Mouse (Mus musculus) hindbrain, embryonic 11.5 days (tissue): Measurements from ENCODE around the gene Hist3h2a. TPM values are rescaled to one million over a fixed set of nuclear protein-coding genes. Genes with fewer than 3 reads are reported as not detected.

Source experiments
- ATAC-seq: fragments of 200-750 bp; cut with Nextera tagmentation; 2 replicates; pipeline ENCODE4 v1.8.0; 2017; ENCODE audit warnings: mild to moderate bottlenecking, moderate TSS enrichment, moderate library complexity; ENCODE audit not compliant: low FRiP score
- DNase-seq: peaks from one replicate; pipeline ENCODE4 v3.0.0-alpha.2; 2015; ENCODE audit warnings: low spot score
- H3K27ac ChIP-seq: fragments of 300-500 bp; sonication (generic); 2 replicates; pipeline ENCODE4 v1.5.1; 2014; ENCODE audit warnings: mild to moderate bottlenecking, low read depth, low read length
- H3K27me3 ChIP-seq: fragments of 300-500 bp; sonication (generic); 2 replicates; pipeline ENCODE4 v1.6.1; 2014; ENCODE audit warnings: mild to moderate bottlenecking, low read length, moderate library complexity, mixed read lengths; ENCODE audit not compliant: control insufficient read depth, insufficient read depth
- H3K36me3 ChIP-seq: fragments of 300-500 bp; sonication (generic); 2 replicates; pipeline ENCODE4 v1.6.1; 2014; ENCODE audit warnings: mild to moderate bottlenecking, low read length, moderate library complexity, mixed read lengths; ENCODE audit not compliant: control insufficient read depth, insufficient read depth
- H3K4me1 ChIP-seq: fragments of 300-500 bp; sonication (generic); replicated peaks from 2 replicates; pipeline ENCODE4 v1.6.1; 2014; ENCODE audit warnings: low read length, mixed read lengths; ENCODE audit not compliant: control insufficient read depth, insufficient read depth
- H3K4me2 ChIP-seq: fragments of 300-500 bp; sonication (generic); replicated peaks from 2 replicates; pipeline ENCODE4 v1.6.1; 2014; ENCODE audit warnings: mild to moderate bottlenecking, low read depth, low read length
- H3K4me3 ChIP-seq: fragments of 300-500 bp; sonication (generic); 2 replicates; pipeline ENCODE4 v1.5.1; 2014; ENCODE audit warnings: low read depth, low read length
- H3K9ac ChIP-seq: fragments of 300-500 bp; sonication (generic); 2 replicates; pipeline ENCODE4 v1.6.1; 2014; ENCODE audit warnings: low read depth, low read length
- H3K9me3 ChIP-seq: fragments of 300-500 bp; sonication (generic); 2 replicates; pipeline ENCODE4 v1.6.1; 2016; ENCODE audit warnings: low read length; ENCODE audit not compliant: control insufficient read depth
- WGBS: fragments of 180-500 bp; shearing (Covaris S2); extraction: QIAGEN DNeasy Blood & Tissue Kit; methylation state at CpG from one replicate; pipeline ENCODE4 v1.1.7; 2014; 5-methylcytosine and 5-hydroxymethylcytosine counted together
- polyA plus RNA-seq: library from polyadenylated mRNA; unstranded; fragments of >200 nt; fragmentation: Nextera tagmentation; extraction: Ambion mirVana; gene quantifications from 2 replicates; pipeline ENCODE4 v1.2.1, GENCODE M21; 2014

Gene Hist3h2a
- polyA plus RNA-seq, 1 experiment from 2014 or later = 71.2 TPM

GRCm38 (mm10) chr11:58969659-58970058, 15.2 kb downstream of the Hist3h2a start:
- no peaks in the 10 kb centered on the region for H3K27me3 ChIP-seq
- no peak overlapping the region for H3K4me2 ChIP-seq
- H3K36me3 ChIP-seq = no peaks in the 10 kb centered on the region
- no peak overlapping the region for H3K4me3 ChIP-seq
- DNase-seq = no peak
- H3K27ac ChIP-seq = no peak overlapping the region
- no peaks in the 10 kb centered on the region for H3K4me1 ChIP-seq
- H3K9ac ChIP-seq = no peak overlapping the region
- H3K9me3 ChIP-seq = no peaks in the 10 kb centered on the region
- WGBS = 79% methylated on average over 6 of the region's 6 CpGs
- ATAC-seq = no peak

GRCm38 (mm10) chr11:58970831-58971530, 16.5 kb downstream of the Hist3h2a start:
- no peak for ATAC-seq
- 88% methylated on average over 21 of the region's 21 CpGs for WGBS

GRCm38 (mm10) chr11:58971796-58972195, 17.3 kb downstream of the Hist3h2a start:
- no peak overlapping the region for H3K27ac ChIP-seq
- H3K27me3 ChIP-seq = no peaks in the 10 kb centered on the region
- DNase-seq = no peak
- H3K4me2 ChIP-seq = no peak overlapping the region
- no peaks in the 10 kb centered on the region for H3K9me3 ChIP-seq
- H3K36me3 ChIP-seq = no peaks in the 10 kb centered on the region
- no peak for ATAC-seq
- no peak overlapping the region for H3K9ac ChIP-seq
- H3K4me3 ChIP-seq = no peak overlapping the region
- no peaks in the 10 kb centered on the region for H3K4me1 ChIP-seq
- 97% methylated on average over 3 of the region's 3 CpGs for WGBS

More at GRCm38 (mm10) chr11:58970831-58971530, 16.5 kb downstream of the Hist3h2a start:
- no peak overlapping the region for H3K4me2 ChIP-seq
- H3K4me1 ChIP-seq = no peaks in the 10 kb centered on the region
- no peak for DNase-seq
- no peak overlapping the region for H3K27ac ChIP-seq
- H3K36me3 ChIP-seq = no peaks in the 10 kb centered on the region
- no peaks in the 10 kb centered on the region for H3K27me3 ChIP-seq
- H3K4me3 ChIP-seq = no peak overlapping the region
- no peaks in the 10 kb centered on the region for H3K9me3 ChIP-seq
- no peak overlapping the region for H3K9ac ChIP-seq

GRCm38 (mm10) chr11:58974414-58974813, 19.9 kb downstream of the Hist3h2a start:
- Histone ChIP-seq H3K9me3 (no peaks in the 10 kb centered on the region), H3K4me3 (no peak overlapping the region), H3K9ac (no peak overlapping the region), H3K27me3 (no peaks in the 10 kb centered on the region), H3K36me3 (no peaks in the 10 kb centered on the region), H3K27ac (no peak overlapping the region), H3K4me2 (no peak overlapping the region), H3K4me1 (peaks cover 5% of the 10 kb centered on the region)
- 94% methylated on average over 3 of the region's 3 CpGs for WGBS
- DNase-seq (no peak), ATAC-seq (no peak)

GRCm38 (mm10) chr11:58977150-58977549, 22.7 kb downstream of the Hist3h2a start:
- peak; percentile 54 for DNase-seq
- Histone ChIP-seq H3K27ac (peak overlapping the region; percentile 43; the same call in 1 of the 2 replicates), H3K4me3 (peak overlapping the region; percentile 96), H3K9me3 (no peaks in the 10 kb centered on the region), H3K36me3 (no peaks in the 10 kb centered on the region), H3K9ac (peak overlapping the region; percentile 96), H3K27me3 (no peaks in the 10 kb centered on the region), H3K4me2 (peak overlapping the region; percentile 94), H3K4me1 (peaks cover 10% of the 10 kb centered on the region)
- 1% methylated on average over 29 of the region's 29 CpGs for WGBS
- ATAC-seq = no peak

GRCm38 (mm10) chr11:58977607-58978026, 23.1 kb downstream of the Hist3h2a start:
- DNase-seq = no peak
- Histone ChIP-seq H3K4me2 (peak overlapping the region; percentile 94), H3K4me1 (peaks cover 10% of the 10 kb centered on the region), H3K27ac (peak overlapping the region; percentile 43), H3K27me3 (no peaks in the 10 kb centered on the region), H3K9ac (peak overlapping the region; percentile 96), H3K9me3 (no peaks in the 10 kb centered on the region), H3K4me3 (peak overlapping the region; percentile 96), H3K36me3 (no peaks in the 10 kb centered on the region)
- under 1% methylated on average over 21 of the region's 21 CpGs for WGBS
- peak; percentile 45; the same call in 1 of the 2 replicates for ATAC-seq

- Histone ChIP-seq H3K27me3 (no peaks in the 10 kb centered on the region), H3K4me3 (peak within 1 kb of the TSS; percentile 96), H3K36me3 (no peaks in the 10 kb centered on the region), H3K4me1 (peaks cover 10% of the 10 kb centered on the region), H3K4me2 (peak within 1 kb of the TSS; percentile 94), H3K27ac (peak within 1 kb of the TSS; percentile 43), H3K9me3 (no peaks in the 10 kb centered on the region), H3K9ac (peak within 1 kb of the TSS; percentile 96)
- under 1% methylated on average over 64 of the region's 64 CpGs for WGBS
- DNase-seq = peak; percentile 83
- peak; percentile 71 for ATAC-seq
These were observed 23.7 kb downstream of the Hist3h2a start, which contains the start of gene Trim11 for GRCm38 (mm10) chr11:58978027-58978705. Gene Trim11, plus strand, starts transcription at chr11:58978093.

GRCm38 (mm10) chr11:58978706-58979030, 24.2 kb downstream of the Hist3h2a start:
- peak overlapping the region; percentile 96 for H3K9ac ChIP-seq

More at GRCm38 (mm10) chr11:58978706-58979030, 24.2 kb downstream of the Hist3h2a start:
- Histone ChIP-seq H3K27me3 (no peaks in the 10 kb centered on the region), H3K4me1 (peaks cover 10% of the 10 kb centered on the region), H3K27ac (no peak overlapping the region), H3K4me2 (peak overlapping the region; percentile 94), H3K36me3 (no peaks in the 10 kb centered on the region), H3K9me3 (no peaks in the 10 kb centered on the region), H3K4me3 (peak overlapping the region; percentile 96)
- 5% methylated on average over 5 of the region's 5 CpGs for WGBS
- ATAC-seq = no peak
- DNase-seq = no peak
